Mouse (Mus musculus) embryonic facial prominence, embryonic 10.5 days (tissue): ENCODE measurements at regions not wholly inside any gene's neighbourhood (a gene's known extent, or its start where the extent isn't known, plus 50 kb on each side); places are given as distances from the start of the nearest gene placed in this dataset.
"Not testable (repeated sequence)": the region's sequence is repeated elsewhere in the genome, so short reads cannot be mapped to it uniquely, and the experiment has no call there.

ENCODE experiments used
- DNase-seq: peaks from one replicate; pipeline ENCODE4 v3.0.0-alpha.2; 2017; ENCODE audit warnings: low spot score
- H3K27ac ChIP-seq: fragments of 300-500 bp; sonication (generic); replicated peaks from 2 replicates; pipeline ENCODE4 v1.5.1; 2016; ENCODE audit warnings: mild to moderate bottlenecking
- H3K27me3 ChIP-seq: fragments of 300-500 bp; sonication (generic); replicated peaks from 2 replicates; pipeline ENCODE4 v1.6.1; 2016; ENCODE audit warnings: low read depth, mild to moderate bottlenecking; ENCODE audit not compliant: poor library complexity, severe bottlenecking
- H3K36me3 ChIP-seq: fragments of 300-500 bp; sonication (generic); replicated peaks from 2 replicates; pipeline ENCODE4 v1.6.1; 2016; ENCODE audit warnings: mild to moderate bottlenecking, moderate library complexity
- H3K4me1 ChIP-seq: fragments of 300-500 bp; sonication (generic); 2 replicates; pipeline ENCODE4 v1.6.1; 2016
- H3K4me3 ChIP-seq: fragments of 300-500 bp; sonication (generic); 2 replicates; pipeline ENCODE4 v1.5.1; 2016; ENCODE audit warnings: mild to moderate bottlenecking, moderate library complexity
- H3K9me3 ChIP-seq: fragments of 300-500 bp; sonication (generic); 2 replicates; pipeline ENCODE4 v1.6.1; 2016; ENCODE audit warnings: mild to moderate bottlenecking
- WGBS: fragments of 180-500 bp; shearing (Covaris S2); methylation state at CpG from one replicate; pipeline ENCODE4 v1.1.7; 2016; 5-methylcytosine and 5-hydroxymethylcytosine counted together

GRCm38 (mm10) chr7:60622271-60623249 is 482.5 kb upstream of the Snrpn start:
- peak; percentile 77 for DNase-seq
- H3K4me1 ChIP-seq, H3K36me3 ChIP-seq, H3K9me3 ChIP-seq, H3K27ac ChIP-seq, H3K27me3 ChIP-seq: not testable (repeated sequence)
- peak overlapping the region; percentile 47 for H3K4me3 ChIP-seq
- WGBS = 32% methylated on average over 29 of the region's 29 CpGs

GRCm38 (mm10) chr7:60617070-60617674 is 477.2 kb upstream of the Snrpn start:
- H3K9me3 ChIP-seq, H3K4me1 ChIP-seq, H3K27ac ChIP-seq, H3K4me3 ChIP-seq, H3K27me3 ChIP-seq, H3K36me3 ChIP-seq: not testable (repeated sequence)
- WGBS = 6% methylated on average over 5 of the region's 5 CpGs
- DNase-seq = peak; percentile 27
